Comparison of ENCODE assay signal across 9 mouse cellular contexts in the genomic region with DNA sequence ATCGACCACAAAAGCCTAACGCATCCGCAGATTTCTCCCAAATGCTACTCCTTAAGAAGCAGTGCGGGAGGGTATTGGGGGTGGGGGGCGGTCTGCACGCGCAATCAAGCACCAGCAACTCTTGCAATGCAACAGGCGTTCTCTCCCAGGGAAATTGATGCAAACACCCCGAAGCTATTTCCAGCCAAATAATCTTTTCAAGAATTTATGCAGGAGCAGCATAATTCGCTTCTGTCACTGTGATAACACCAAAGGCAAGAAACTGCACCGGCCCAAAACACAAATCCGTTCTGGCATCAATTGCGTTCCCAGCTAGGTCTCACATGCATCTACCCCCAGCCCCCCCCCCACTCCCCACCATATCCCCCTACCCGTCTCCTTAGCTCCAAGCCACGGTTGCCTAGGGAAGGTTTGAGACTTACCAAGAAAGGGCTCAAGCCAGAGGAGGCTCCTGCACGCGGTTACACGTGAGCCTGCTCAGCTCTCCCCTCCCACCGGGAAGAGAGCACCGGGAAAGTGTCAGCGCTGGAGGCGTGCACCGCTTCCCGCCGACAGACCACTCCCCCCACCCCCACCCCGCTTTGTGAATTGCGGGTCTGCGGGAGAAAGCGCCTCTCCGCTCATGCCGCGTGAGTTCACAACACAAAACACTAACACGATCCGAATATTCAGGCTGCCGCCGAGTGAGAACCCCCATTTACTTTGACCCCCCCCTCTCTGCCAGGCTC. TPM values are rescaled to one million over a fixed set of nuclear protein-coding genes. Genes with fewer than 3 reads are reported as not detected.
A peak's percentile ranks its signal among the peaks of the same experiment; 100 is the strongest.
DNase-seq lines count a peak whose midpoint lies in the region; ATAC-seq and TF ChIP-seq lines count a peak whose summit lies in the region.
"Had no signal": no experiment of that assay in that cellular context is flagged by ENCODE, and none has a peak within 500 bp of the region (broad histone marks: within the 10 kb centered on the region; RNA-seq: fewer than 3 reads in every experiment).

No protein-coding gene starts in this region.

- H3K36me3 ChIP-seq in liver, embryonic 12.5 days: no peaks in the 10 kb centered on the region
- H3K36me3 ChIP-seq in neural tube, embryonic 14.5 days (ENCODE audit: control insufficient read depth, insufficient read depth, low read length): no peaks in the 10 kb centered on the region

- TF ChIP-seq CTCF in cerebellum, adult 2 months (IDR thresholded peaks at IDR 0.05; ENCODE audit: borderline replicate concordance, insufficient read depth, low read depth, low read length): no peak

- ATAC-seq in liver, embryonic 12.5 days: no peak
- ATAC-seq in neural tube, embryonic 14.5 days (ENCODE audit: low read depth): peak; percentile 36

- peak overlapping the region; percentile 70 for H3K4me2 ChIP-seq in liver, embryonic 12.5 days
- H3K4me2 ChIP-seq in neural tube, embryonic 14.5 days (ENCODE audit: low read depth, low read length): peak overlapping the region; percentile 90

- 2% methylated on average over 36 of the region's 36 CpGs for WGBS in cerebellum, adult 2 months
- 1% methylated on average over 36 of the region's 36 CpGs for WGBS in liver, embryonic 12.5 days (ENCODE audit: insufficient replicate concordance)
- under 1% methylated on average over 36 of the region's 36 CpGs for WGBS in neural tube, embryonic 14.5 days

- no peaks in the 10 kb centered on the region for H3K27me3 ChIP-seq in cerebellum, adult 2 months (ENCODE audit: control insufficient read depth, insufficient read depth, low read length)
- peaks cover 70% of the 10 kb centered on the region for H3K27me3 ChIP-seq in liver, embryonic 12.5 days (replicated peaks)
- peaks cover 13% of the 10 kb centered on the region for H3K27me3 ChIP-seq in neural tube, embryonic 14.5 days (ENCODE audit: control insufficient read depth, insufficient read depth, low read length)
- H3K27me3 ChIP-seq: CH12.LX had no signal

- DNase-seq in gastrocnemius, postnatal 10 days: peak; percentile 24
- DNase-seq in gastrocnemius, adult 18-20 months (ENCODE audit: low spot score): no peak
- peak; percentile 38 to 44 for DNase-seq in cerebellum, adult 2 months
- DNase-seq in gastrocnemius, postnatal 36 days: peak; percentile 23 to 27
- peak; percentile 67 for DNase-seq in kidney, adult 18-20 months
- DNase-seq in T-cell, adult 2 months (ENCODE audit: low spot score): no peak

- H3K9ac ChIP-seq in liver, embryonic 12.5 days: peak overlapping the region; percentile 40; the same call in 1 of the 2 replicates
- H3K9ac ChIP-seq in neural tube, embryonic 14.5 days (replicated peaks; ENCODE audit: low read depth, low read length): no peak overlapping the region; the same call in 1 of the 2 replicates

- intact Hi-C loops in gastrocnemius, postnatal 36 days (cut with DNase I): loop anchor here (2.0 to 10.0 kb wide), 2 partner anchors 71 to 205 kb away; partner anchors contain the start of gene Gm45716

- no peaks in the 10 kb centered on the region for H3K4me1 ChIP-seq in cerebellum, adult 2 months (ENCODE audit: control insufficient read depth, insufficient read depth, low read length)
- peaks cover 28% of the 10 kb centered on the region for H3K4me1 ChIP-seq in liver, embryonic 12.5 days
- H3K4me1 ChIP-seq in neural tube, embryonic 14.5 days (ENCODE audit: control insufficient read depth, insufficient read depth, low read length): peaks cover 6% of the 10 kb centered on the region; the same call in 1 of the 2 replicates

- H3K9me3 ChIP-seq in liver, embryonic 12.5 days (replicated peaks): no peaks in the 10 kb centered on the region
- no peaks in the 10 kb centered on the region for H3K9me3 ChIP-seq in neural tube, embryonic 14.5 days (ENCODE audit: control insufficient read depth, low read length)

- no peak overlapping the region for H3K27ac ChIP-seq in cerebellum, adult 2 months (ENCODE audit: insufficient read depth, low read length)
- H3K27ac ChIP-seq in liver, embryonic 12.5 days: peak overlapping the region; percentile 33; the same call in 1 of the 2 replicates
- no peak overlapping the region for H3K27ac ChIP-seq in neural tube, embryonic 14.5 days (ENCODE audit: low read depth, low read length)

- no peak for TF ChIP-seq POLR2A in cerebellum, adult 2 months (IDR thresholded peaks at IDR 0.05; ENCODE audit: borderline replicate concordance, insufficient read depth, low read length)

- H3K4me3 ChIP-seq in cerebellum, adult 2 months (replicated peaks; ENCODE audit: insufficient read depth, low read depth, low read length): peak overlapping the region; percentile 69
- peak overlapping the region; percentile 52 for H3K4me3 ChIP-seq in liver, embryonic 12.5 days
- peak overlapping the region; percentile 42 for H3K4me3 ChIP-seq in neural tube, embryonic 14.5 days (ENCODE audit: low read depth, low read length)

RNA-seq across cellular contexts. Expression of gene Hlf, which starts 1.4 kb away (rescaled TPM):
- 1 to 10 TPM; 5.1 to 7.5 TPM for total RNA-seq in gastrocnemius, postnatal 10 days (2021)
- 1 to 10 TPM; 6.6 to 8.0 TPM for total RNA-seq in gastrocnemius, adult 18-20 months (2021)
- polyA plus RNA-seq in cerebellum, adult 2 months (2012; rRNA removed): 42.5 and 50.4 TPM in 2 replicates
- total RNA-seq in gastrocnemius, postnatal 36 days (2021): 1 to 10 TPM; 6.7 to 7.4 TPM
- 5.0 and 7.0 TPM in 2 replicates for polyA plus RNA-seq in liver, embryonic 12.5 days (2016; fragmentation: Nextera tagmentation; extraction: Ambion mirVana)
- 2.0 and 4.6 TPM in 2 replicates for polyA plus RNA-seq in neural tube, embryonic 14.5 days (2014; fragmentation: Nextera tagmentation; extraction: Ambion mirVana)

Comparison
In these comparisons a context has a peak if more than half of its experiments do, and no peak if none do; other contexts are left out.
1. DNase-seq: peak in gastrocnemius, postnatal 10 days (single experiment), cerebellum, adult 2 months (2 of 2), gastrocnemius, postnatal 36 days (2 of 2) and kidney, adult 18-20 months (single experiment); none in gastrocnemius, adult 18-20 months (single experiment) and T-cell, adult 2 months (single experiment).
2. Peak in every context shown above with its lines, with median percentiles within 50 percentile points of each other: H3K4me3 ChIP-seq.